Mouse (Mus musculus): ENCODE data around the gene Slc25a39.

The Slc25a39 gene

DNA sequence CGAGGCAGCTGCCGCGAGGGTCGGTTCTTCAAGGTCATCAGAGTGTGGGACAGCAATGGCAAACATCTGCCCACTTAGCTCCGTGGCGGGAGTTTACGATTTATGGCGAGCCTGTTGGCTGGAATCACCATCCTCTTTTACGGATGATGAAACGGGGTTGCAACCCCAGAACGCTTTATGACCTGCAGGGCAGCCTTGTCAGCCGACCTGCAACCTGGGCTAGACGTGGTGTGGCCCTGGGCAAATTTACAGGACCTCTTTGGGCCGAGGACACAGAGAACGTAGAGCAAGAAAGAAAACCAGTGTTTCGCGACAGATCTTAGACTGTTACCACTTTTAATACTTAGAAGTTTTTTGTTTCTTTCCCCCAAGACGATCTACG is at the start of gene Slc25a39:
Slc25a39 (minus strand) TSS at position 113 of the 382 bp plus-strand sequence.
- no peak for DNase-seq

DNA sequence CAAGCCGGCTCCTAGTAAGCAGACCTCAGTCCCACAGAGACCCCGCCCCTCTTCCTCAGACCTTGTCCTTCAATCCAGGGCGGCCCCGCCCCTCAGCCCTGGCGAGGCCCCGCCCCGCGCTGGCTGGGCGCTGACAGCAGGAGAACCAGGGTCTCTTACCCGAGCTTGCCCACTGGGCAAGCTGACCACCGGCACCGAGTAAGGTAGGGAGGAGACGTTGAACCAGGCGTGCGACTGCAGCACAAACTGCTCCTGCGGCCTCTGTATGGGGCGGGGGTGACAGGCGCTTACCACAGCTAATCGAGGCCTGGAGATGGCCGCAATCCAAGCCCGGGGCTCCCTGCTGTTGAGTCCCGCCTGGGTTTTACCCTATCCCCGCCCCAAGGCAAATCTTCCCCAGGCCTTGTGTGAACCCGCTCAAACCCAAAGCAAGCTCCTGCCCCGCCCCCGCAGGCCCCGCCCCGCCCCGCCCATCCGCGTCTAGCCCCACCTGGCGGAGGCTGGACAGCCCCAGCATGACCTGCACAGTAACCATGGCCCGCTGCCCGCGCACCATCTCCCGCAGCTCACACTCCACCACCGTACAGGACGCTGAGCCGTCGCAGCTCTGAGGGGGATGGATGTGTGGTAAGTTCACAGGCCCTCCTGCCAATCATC is 48.1 kb upstream of the Slc25a39 start:
- DNase-seq: peak; percentile 88 to 94

- no peak for DNase-seq
Observed at GRCm38 (mm10) chr11:102453131-102453530, 45.4 kb upstream of the Slc25a39 start.

GRCm38 (mm10) chr11:102449043-102450008 is 41.6 kb upstream of the Slc25a39 start:
- no peak for DNase-seq

DNA sequence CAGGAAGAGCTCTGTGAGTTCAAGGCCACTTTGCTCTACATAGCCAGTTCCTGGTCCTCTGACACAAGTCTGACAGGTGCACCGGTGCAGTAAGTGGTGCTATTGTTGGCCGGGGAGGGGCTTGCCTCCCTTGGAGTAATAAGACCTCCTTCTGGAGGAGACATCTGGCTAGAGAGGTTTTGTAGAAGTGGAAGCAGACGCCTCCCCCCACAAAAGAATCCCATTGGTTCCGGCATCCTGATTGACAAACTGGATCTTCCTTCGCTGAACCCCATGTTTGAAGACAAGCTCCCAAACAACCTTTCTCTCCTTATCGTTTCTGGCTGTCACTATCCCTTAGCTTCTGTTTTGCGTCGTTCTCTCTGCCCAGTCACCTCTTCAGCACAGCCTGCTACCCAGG is 40.6 kb upstream of the Slc25a39 start:
- no peak for DNase-seq

GRCm38 (mm10) chr11:102447497-102447896 is 39.8 kb upstream of the Slc25a39 start, which contains the start of gene Fam171a2:
Gene Fam171a2 (minus strand): TSS chr11:102447682.
- peak; percentile 68 to 77 for DNase-seq

DNA sequence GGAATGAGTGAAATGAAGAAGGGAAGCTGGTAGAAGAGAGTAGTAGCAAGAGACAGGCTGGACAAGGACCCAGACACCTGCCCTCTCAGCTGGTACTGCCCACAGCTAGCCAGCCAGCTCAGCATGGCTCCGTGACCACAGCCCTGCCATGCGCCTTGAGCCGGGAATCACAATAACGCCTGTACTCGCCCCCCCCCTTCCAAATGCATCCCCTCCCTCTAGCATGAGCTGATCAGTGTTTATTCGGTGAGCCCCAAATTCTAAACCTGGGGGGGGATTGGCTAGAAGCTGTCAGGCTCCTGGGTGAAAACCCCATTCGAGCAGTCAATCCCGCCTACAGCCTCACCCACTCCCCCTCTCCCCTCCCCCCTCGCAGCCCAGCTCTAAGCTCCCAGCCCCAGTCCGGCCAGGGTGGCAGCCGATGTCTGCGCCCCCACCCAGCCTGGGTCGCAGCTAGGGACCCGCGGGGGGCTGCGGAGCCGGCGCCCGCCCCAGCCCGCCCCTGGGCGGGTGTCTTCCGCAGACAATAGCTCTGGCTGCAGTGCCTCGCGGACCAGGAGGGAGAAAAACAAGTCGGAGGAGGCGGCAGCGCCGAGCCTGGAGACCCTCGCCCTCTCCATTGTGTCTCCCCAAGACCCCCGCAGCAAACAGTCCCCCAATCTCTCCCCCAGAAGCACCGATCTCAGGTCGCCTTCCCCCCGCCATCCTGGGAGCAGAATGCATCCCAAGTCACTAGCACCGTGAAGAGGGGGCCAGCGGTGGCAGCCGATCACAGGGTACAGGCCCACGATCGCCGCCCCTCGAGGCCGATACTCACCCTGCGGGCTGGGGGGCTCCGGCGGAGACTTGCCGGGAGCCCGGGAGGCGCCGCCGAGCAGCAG is 39.1 kb upstream of the Slc25a39 start:
- DNase-seq: peak in 1 of 2 experiments; percentile 59

- peak; percentile 54 to 74 for DNase-seq
Observed at GRCm38 (mm10) chr11:102445891-102446361, 38.2 kb upstream of the Slc25a39 start.

- DNase-seq: peak; percentile 26 to 55
Observed at GRCm38 (mm10) chr11:102445264-102445890, 37.6 kb upstream of the Slc25a39 start.

DNA sequence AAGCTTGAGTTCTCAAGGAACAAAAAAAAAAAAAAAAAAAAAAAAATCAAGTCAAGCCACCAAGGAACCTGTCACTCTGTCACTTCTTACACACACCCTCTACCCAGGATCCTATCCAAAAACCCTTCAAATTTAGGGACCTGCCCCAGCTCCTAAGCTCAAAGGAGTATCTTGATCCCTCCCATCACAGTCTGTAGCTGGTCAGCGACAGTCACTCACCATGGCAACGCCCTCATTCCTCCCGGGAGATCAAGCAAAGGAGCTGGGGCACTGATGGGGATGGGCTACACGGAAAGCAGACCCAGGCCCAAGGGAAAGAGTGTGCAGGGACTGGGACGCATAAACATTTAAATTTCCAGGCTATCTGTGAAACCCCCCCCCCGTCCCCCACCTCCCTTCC is 37.0 kb upstream of the Slc25a39 start:
- DNase-seq: no peak

- DNase-seq: no peak
Observed at GRCm38 (mm10) chr11:102444321-102444720, 36.6 kb upstream of the Slc25a39 start.

DNA sequence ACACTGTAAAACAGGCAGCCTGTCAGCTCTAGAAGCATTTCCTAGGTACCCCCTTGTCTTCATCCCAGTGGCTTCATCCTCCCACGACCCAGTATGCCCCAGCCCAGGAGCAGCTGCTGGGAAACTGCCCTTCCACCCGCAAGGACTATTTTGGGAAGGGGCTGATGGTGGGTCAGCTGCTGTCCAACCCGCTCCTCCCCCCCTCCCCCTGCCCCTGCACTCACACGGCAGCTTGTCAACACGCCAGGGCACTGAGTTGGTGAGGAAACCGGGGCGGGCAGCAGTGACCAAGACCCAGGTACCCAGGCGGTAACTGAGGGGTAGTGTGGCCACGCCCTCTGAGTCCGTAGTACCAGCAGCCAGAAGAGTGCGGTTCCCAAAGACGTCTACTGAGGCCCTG is 36.0 kb upstream of the Slc25a39 start:
- no peak for DNase-seq

- DNase-seq: no peak
Observed at GRCm38 (mm10) chr11:102442089-102442488, 34.3 kb upstream of the Slc25a39 start.

DNA sequence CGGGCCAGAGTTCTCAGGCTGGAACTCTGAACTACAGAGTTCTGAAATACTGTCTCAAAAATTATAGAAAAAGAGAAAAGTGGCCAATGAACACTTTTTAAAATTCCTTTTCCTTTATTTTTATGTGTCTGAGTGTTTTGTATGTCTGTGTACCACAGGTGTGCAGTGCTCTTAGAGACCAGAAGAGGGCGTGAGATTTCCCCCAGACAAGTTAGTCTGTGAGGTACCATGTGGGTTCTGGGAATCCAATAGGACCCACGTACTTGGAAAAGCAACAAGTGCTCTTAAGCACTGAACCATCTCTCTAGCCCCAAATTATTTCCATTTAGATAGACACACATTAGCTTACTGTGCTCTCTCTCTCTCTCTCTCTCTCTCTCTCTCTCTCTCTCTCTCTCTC is 33.7 kb upstream of the Slc25a39 start:
- no peak for DNase-seq

DNA sequence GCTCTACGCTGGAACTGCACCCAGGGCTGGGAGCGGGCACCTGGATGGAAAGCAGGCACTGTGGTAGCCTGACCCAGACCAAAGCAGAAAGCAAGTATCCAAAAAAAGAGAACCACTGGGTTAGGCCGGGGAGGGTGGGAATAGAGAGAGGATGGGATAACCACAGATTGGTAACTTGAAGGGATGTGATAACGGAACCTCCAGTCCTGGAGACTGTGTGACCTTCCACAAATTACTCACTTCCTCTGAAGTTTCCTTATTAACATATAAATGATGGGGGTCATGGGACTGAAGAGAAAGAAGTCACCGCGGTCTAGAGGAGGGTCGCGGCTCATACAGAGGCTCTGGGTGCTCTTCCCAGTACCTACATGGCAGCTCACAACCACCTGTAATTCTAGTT is 32.5 kb upstream of the Slc25a39 start:
- DNase-seq: no peak

DNA sequence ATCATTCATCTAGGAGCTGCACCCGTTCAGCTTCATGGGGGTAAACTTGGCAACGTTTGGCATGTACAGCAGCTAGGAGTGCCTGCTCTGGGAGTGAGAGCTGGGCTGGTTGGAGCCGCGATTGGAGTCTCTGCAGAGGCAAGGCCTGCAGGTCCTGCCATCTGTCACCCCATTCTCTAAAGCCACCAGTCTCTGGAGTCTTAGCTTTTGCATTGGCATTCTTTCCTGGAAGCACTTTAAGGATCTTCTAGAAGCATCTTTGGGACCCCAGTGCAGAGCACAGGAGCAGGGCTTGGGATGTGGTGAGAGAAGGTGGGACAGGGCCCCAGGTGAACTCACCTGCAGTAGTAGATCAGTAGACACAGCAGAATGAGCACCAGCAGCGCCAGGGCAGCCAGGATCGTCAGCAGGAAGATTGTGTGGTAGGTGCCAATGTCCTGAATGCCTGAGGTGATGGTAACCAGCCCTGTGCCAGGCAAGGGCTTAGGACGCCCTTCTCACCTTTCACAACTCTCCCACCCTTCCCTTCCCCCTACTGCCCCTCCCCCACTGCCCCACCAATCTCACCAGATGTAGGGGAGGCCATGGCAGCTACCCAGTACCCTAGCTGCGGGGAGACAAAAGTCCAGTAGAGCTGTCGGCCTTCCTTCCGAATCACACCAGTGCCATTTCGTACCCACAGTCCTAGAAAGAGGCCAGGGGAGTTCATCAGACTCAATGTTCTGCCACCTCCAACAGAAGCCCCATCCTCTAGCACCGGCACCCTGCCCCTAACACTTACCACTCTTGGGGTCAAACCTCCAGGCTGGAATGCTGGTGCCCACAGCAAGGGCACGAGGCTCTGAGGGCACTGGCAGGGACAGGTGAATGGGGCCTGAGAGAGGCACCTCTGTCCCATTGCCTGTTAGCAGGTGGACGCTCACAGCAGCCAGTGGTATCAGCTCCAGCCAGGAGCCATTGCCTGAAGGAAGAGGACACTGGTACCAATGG is 31.6 kb upstream of the Slc25a39 start:
- DNase-seq: no peak

GRCm38 (mm10) chr11:102438212-102439092 is 30.7 kb upstream of the Slc25a39 start:
- peak; percentile 84 to 89 for DNase-seq

GRCm38 (mm10) chr11:102437120-102438061 is 29.6 kb upstream of the Slc25a39 start:
- peak; percentile 72 to 85 for DNase-seq

- DNase-seq: no peak
Observed at GRCm38 (mm10) chr11:102436471-102436790, 28.7 kb upstream of the Slc25a39 start.
